Mouse (Mus musculus): ENCODE measurements at regions not wholly inside any gene's neighbourhood (a gene's known extent, or its start where the extent isn't known, plus 50 kb on each side); places are given as distances from the start of the nearest gene placed in this dataset.

- H3K4me3 ChIP-seq (replicated peaks in 1 of 3; ENCODE audit: low read depth in 2 of 3, low read length in 2 of 3, poor library complexity in 1 of 3), result no peak overlapping the region
- dilution Hi-C loops (cut with MboI; ENCODE audit: extremely low pct_ligation_motif_present, extremely low pct_unique_long_range_greater_than_20kb, low sequenced_read_pairs), result no loop called here
- no peaks in the 10 kb centered on the region for H3K9me3 ChIP-seq (replicated peaks; ENCODE audit: low read length)
- TF ChIP-seq USF2 (conservative IDR thresholded peaks at IDR 0.05; ENCODE audit: low read depth, low read length) (no peak), POLR2A (IDR thresholded peaks at IDR 0.05; ENCODE audit: low read depth, low read length) (no peak), ZKSCAN1 (IDR thresholded peaks at IDR 0.05; ENCODE audit: borderline replicate concordance, low read depth, low read length) (no peak), TBP (conservative IDR thresholded peaks at IDR 0.05; ENCODE audit: low read depth, low read length) (no peak), ZNF384 (IDR thresholded peaks at IDR 0.05; ENCODE audit: low read depth, low read length) (no peak), ETS1 (conservative IDR thresholded peaks at IDR 0.05; ENCODE audit: low read depth, low read length) (no peak), MAZ (IDR thresholded peaks at IDR 0.05; ENCODE audit: low read depth, low read length) (no peak), POLR2AphosphoS2 (IDR thresholded peaks at IDR 0.05; ENCODE audit: low read depth, low read length) (no peak), UBTF (IDR thresholded peaks at IDR 0.05; ENCODE audit: low read depth, low read length) (no peak), ZMIZ1 (IDR thresholded peaks at IDR 0.05; ENCODE audit: low read depth, low read length) (no peak), TCF12 (IDR thresholded peaks at IDR 0.05; ENCODE audit: low read depth, low read length) (no peak), KAT2A (IDR thresholded peaks at IDR 0.05; ENCODE audit: insufficient replicate concordance, low read length) (no peak)
- H3K4me2 ChIP-seq (ENCODE audit: insufficient read depth, low read depth, poor library complexity, severe bottlenecking), result no peak overlapping the region
- H3K4me1 ChIP-seq (ENCODE audit: control insufficient read depth in 1 of 2, insufficient read depth in 2 of 2), result peaks cover 9 to 54% of the 10 kb centered on the region in 2 experiments; a peak in 3 of 4 replicates
- no peak overlapping the region for H3K27ac ChIP-seq (ENCODE audit: insufficient read depth, low read depth)
- H3K9ac ChIP-seq (ENCODE audit: insufficient read depth, low read depth), result no peak overlapping the region
- H3K36me3 ChIP-seq (replicated peaks in 1 of 2; ENCODE audit: control insufficient read depth in 1 of 2, insufficient read depth in 1 of 2, low read length in 1 of 2), result no peaks in the 10 kb centered on the region
- no peaks in the 10 kb centered on the region for H3K79me2 ChIP-seq (replicated peaks; ENCODE audit: control insufficient read depth, extremely low read depth, insufficient read depth, poor library complexity, severe bottlenecking)
- no peak for DNase-seq (ENCODE audit: extremely low read depth)
- no peaks in the 10 kb centered on the region for H3K27me3 ChIP-seq (replicated peaks)
- in situ Hi-C loops (cut with MboI; ENCODE audit: low pct_ligation_motif_present, low pct_unique_long_range_greater_than_20kb, low sequenced_read_pairs), result loop anchor here (10.0 kb wide), 1 partner anchor 95 kb away; no protein-coding TSS in a partner anchor
These were observed 169.4 kb upstream of the Dmrta1 start for GRCm38 (mm10) chr4:89509655-89510391.

- in situ Hi-C loops (cut with MboI; ENCODE audit: low pct_ligation_motif_present, low pct_unique_long_range_greater_than_20kb, low sequenced_read_pairs) (loop anchor here (10.0 kb wide), 1 partner anchor 93 kb away; no protein-coding TSS in a partner anchor), dilution Hi-C loops (cut with MboI; ENCODE audit: extremely low pct_ligation_motif_present, extremely low pct_unique_long_range_greater_than_20kb, low sequenced_read_pairs) (no loop called here)
- Histone ChIP-seq H3K4me2 (ENCODE audit: insufficient read depth, low read depth, poor library complexity, severe bottlenecking) (peak overlapping the region; percentile 91), H3K9me3 (replicated peaks; ENCODE audit: low read length) (no peaks in the 10 kb centered on the region), H3K27ac (ENCODE audit: insufficient read depth, low read depth) (peak overlapping the region; percentile 67), H3K79me2 (replicated peaks; ENCODE audit: control insufficient read depth, extremely low read depth, insufficient read depth, poor library complexity, severe bottlenecking) (no peaks in the 10 kb centered on the region), H3K36me3 (replicated peaks in 1 of 2; ENCODE audit: control insufficient read depth in 1 of 2, insufficient read depth in 1 of 2, low read length in 1 of 2) (no peaks in the 10 kb centered on the region), H3K27me3 (replicated peaks) (no peaks in the 10 kb centered on the region), H3K9ac (ENCODE audit: insufficient read depth, low read depth) (peak overlapping the region; percentile 23; the same call in 1 of the 2 replicates), H3K4me3 (replicated peaks in 1 of 3; ENCODE audit: low read depth in 2 of 3, low read length in 2 of 3, poor library complexity in 1 of 3) (no peak overlapping the region), H3K4me1 (ENCODE audit: control insufficient read depth in 1 of 2, insufficient read depth in 2 of 2) (peaks cover 16 to 64% of the 10 kb centered on the region in 2 experiments)
- peak; percentile 69 for DNase-seq (ENCODE audit: extremely low read depth)
- TF ChIP-seq HCFC1 (IDR thresholded peaks at IDR 0.05; ENCODE audit: low read depth, low read length) (no peak), ZNF384 (IDR thresholded peaks at IDR 0.05; ENCODE audit: low read depth, low read length) (no peak), ELF1 (IDR thresholded peaks at IDR 0.05; ENCODE audit: low read depth, low read length) (no peak), EP300 (IDR thresholded peaks at IDR 0.05; ENCODE audit: low read length) (0 out of 2 replicates have a peak, but pooled peaks have one; percentile 18), SIN3A (IDR thresholded peaks at IDR 0.05; ENCODE audit: low read length) (no peak), TCF12 (IDR thresholded peaks at IDR 0.05; ENCODE audit: low read depth, low read length) (no peak), BHLHE40 (IDR thresholded peaks at IDR 0.05; ENCODE audit: low read depth, low read length) (no peak), MEF2A (IDR thresholded peaks at IDR 0.05; ENCODE audit: borderline replicate concordance, low read depth, low read length) (no peak), PAX5 (IDR thresholded peaks at IDR 0.05; ENCODE audit: low read length) (no peak), POLR2A (IDR thresholded peaks at IDR 0.05; ENCODE audit: low read depth, low read length) (no peak), ZKSCAN1 (IDR thresholded peaks at IDR 0.05; ENCODE audit: borderline replicate concordance, low read depth, low read length) (no peak), POLR2AphosphoS2 (IDR thresholded peaks at IDR 0.05; ENCODE audit: low read depth, low read length) (no peak), UBTF (IDR thresholded peaks at IDR 0.05; ENCODE audit: low read depth, low read length) (no peak), ETS1 (conservative IDR thresholded peaks at IDR 0.05; ENCODE audit: low read depth, low read length) (peak; percentile 87), JUND (conservative IDR thresholded peaks at IDR 0.05; ENCODE audit: low read depth, low read length) (no peak), CHD2 (IDR thresholded peaks at IDR 0.05; ENCODE audit: low read length) (no peak), ZMIZ1 (IDR thresholded peaks at IDR 0.05; ENCODE audit: low read depth, low read length) (no peak), IRF4 (IDR thresholded peaks at IDR 0.05; ENCODE audit: low read depth, low read length) (peak; percentile 67; the same call in 1 of the 2 replicates), MAX (IDR thresholded peaks at IDR 0.05; ENCODE audit: low read length) (no peak), MYC (IDR thresholded peaks at IDR 0.05; ENCODE audit: low read depth, low read length) (no peak), CHD1 (IDR thresholded peaks at IDR 0.05; ENCODE audit: low read depth, low read length) (no peak), MAFK (IDR thresholded peaks at IDR 0.05; ENCODE audit: insufficient replicate concordance, low read length) (peak; percentile 65; the same call in 1 of the 2 replicates), SMC3 (IDR thresholded peaks at IDR 0.05; ENCODE audit: low read depth, low read length) (no peak), NELFE (IDR thresholded peaks at IDR 0.05; ENCODE audit: low read depth, low read length) (no peak), ZC3H11A (IDR thresholded peaks at IDR 0.05; ENCODE audit: low read depth, low read length) (no peak), TBP (conservative IDR thresholded peaks at IDR 0.05; ENCODE audit: low read depth, low read length) (0 out of 2 replicates have a peak, but pooled peaks have one; percentile 15)
These were observed 171.0 kb upstream of the Dmrta1 start for GRCm38 (mm10) chr4:89508103-89508763.
